In the genomic region with DNA sequence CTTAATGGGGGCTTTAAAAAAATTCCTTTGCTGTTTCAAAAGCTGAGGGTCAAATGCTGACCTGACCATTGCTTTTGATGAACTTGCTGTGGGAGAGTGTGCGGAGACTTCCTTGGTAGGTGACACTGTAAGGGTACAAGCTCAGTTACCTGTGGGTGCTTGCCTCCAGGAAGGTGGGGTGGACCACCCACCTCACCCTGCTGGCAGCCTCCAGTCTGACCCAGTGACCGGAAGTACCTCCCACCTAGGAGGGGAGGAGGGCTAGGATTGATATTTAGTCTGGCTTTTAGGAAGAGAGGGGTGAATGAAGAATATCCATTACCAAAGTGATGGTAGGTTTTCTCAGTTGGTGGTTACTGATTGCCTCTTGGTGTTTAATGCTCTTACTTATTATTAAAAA, we compare ENCODE assay signal across 9 mouse cellular contexts.
DNase-seq lines count a peak whose midpoint lies in the region; ATAC-seq lines count a peak whose summit lies in the region.
"Had no signal": no experiment of that assay in that cellular context is flagged by ENCODE, and none has a peak within 500 bp of the region (broad histone marks: within the 10 kb centered on the region; RNA-seq: fewer than 3 reads in every experiment).

No protein-coding gene starts in this region.

- peak overlapping the region; percentile 85; the same call in 1 of the 2 replicates for H3K27ac ChIP-seq in kidney, embryonic 14.5 days (ENCODE audit: low read depth, low read length)
- H3K27ac ChIP-seq in embryonic facial prominence, embryonic 13.5 days, result no peak overlapping the region
- H3K27ac ChIP-seq in intestine, embryonic 16.5 days (ENCODE audit: low read length), result peak overlapping the region; percentile 59
- H3K27ac ChIP-seq in midbrain, embryonic 16.5 days (ENCODE audit: low read length), result no peak overlapping the region

- H3K4me3 ChIP-seq in kidney, embryonic 14.5 days (ENCODE audit: low read length), result peak overlapping the region; percentile 61
- peak overlapping the region; percentile 68 for H3K4me3 ChIP-seq in embryonic facial prominence, embryonic 13.5 days
- peak overlapping the region; percentile 70 for H3K4me3 ChIP-seq in intestine, embryonic 16.5 days (ENCODE audit: low read length)
- peak overlapping the region; percentile 85 for H3K4me3 ChIP-seq in midbrain, embryonic 16.5 days (ENCODE audit: low read depth, low read length)

- H3K9ac ChIP-seq in kidney, embryonic 14.5 days (ENCODE audit: low read depth, low read length), result peak overlapping the region; percentile 79; the same call in 1 of the 2 replicates
- no peak overlapping the region for H3K9ac ChIP-seq in embryonic facial prominence, embryonic 13.5 days
- peak overlapping the region; percentile 55 for H3K9ac ChIP-seq in intestine, embryonic 16.5 days (ENCODE audit: low read depth, low read length)
- H3K9ac ChIP-seq in midbrain, embryonic 16.5 days (ENCODE audit: low read depth, low read length), result no peak overlapping the region

- peaks cover 13% of the 10 kb centered on the region; the same call in 1 of the 2 replicates for H3K36me3 ChIP-seq in kidney, embryonic 14.5 days (ENCODE audit: control insufficient read depth, insufficient read depth, low read length)
- H3K36me3 ChIP-seq in embryonic facial prominence, embryonic 13.5 days, result peaks cover 12% of the 10 kb centered on the region; the same call in 1 of the 2 replicates
- no peaks in the 10 kb centered on the region for H3K36me3 ChIP-seq in intestine, embryonic 16.5 days (ENCODE audit: control insufficient read depth, insufficient read depth, low read length)
- no peaks in the 10 kb centered on the region for H3K36me3 ChIP-seq in midbrain, embryonic 16.5 days (ENCODE audit: control insufficient read depth, insufficient read depth, low read length)

- ATAC-seq in kidney, embryonic 14.5 days (ENCODE audit: low FRiP score, low TSS enrichment), result no peak
- no peak for ATAC-seq in embryonic facial prominence, embryonic 13.5 days (ENCODE audit: insufficient number of reproducible peaks, insufficient read depth, low FRiP score, low TSS enrichment, low read depth)
- no peak for ATAC-seq in intestine, embryonic 16.5 days
- ATAC-seq in midbrain, embryonic 16.5 days, result no peak
- no peak for ATAC-seq in monocyte, adult 5-6 weeks (replicated peaks; ENCODE audit: insufficient number of reproducible peaks, low FRiP score, low TSS enrichment, poor library complexity, severe bottlenecking)

- peak overlapping the region; percentile 82 for H3K4me2 ChIP-seq in kidney, embryonic 14.5 days (replicated peaks; ENCODE audit: low read depth, low read length)
- peak overlapping the region; percentile 88 for H3K4me2 ChIP-seq in embryonic facial prominence, embryonic 13.5 days
- H3K4me2 ChIP-seq in intestine, embryonic 16.5 days (ENCODE audit: low read depth, low read length), result peak overlapping the region; percentile 89
- H3K4me2 ChIP-seq in midbrain, embryonic 16.5 days (ENCODE audit: low read length), result peak overlapping the region; percentile 74

- no peaks in the 10 kb centered on the region for H3K9me3 ChIP-seq in kidney, embryonic 14.5 days (ENCODE audit: control insufficient read depth, low read length)
- H3K9me3 ChIP-seq in embryonic facial prominence, embryonic 13.5 days, result no peaks in the 10 kb centered on the region
- H3K9me3 ChIP-seq in intestine, embryonic 16.5 days (ENCODE audit: control insufficient read depth, low read length), result no peaks in the 10 kb centered on the region
- H3K9me3 ChIP-seq in midbrain, embryonic 16.5 days (replicated peaks; ENCODE audit: control insufficient read depth, low read length, poor library complexity, severe bottlenecking), result no peaks in the 10 kb centered on the region

- peaks cover 44% of the 10 kb centered on the region for H3K4me1 ChIP-seq in kidney, embryonic 14.5 days (ENCODE audit: control insufficient read depth, insufficient read depth, low read length)
- peaks cover 41% of the 10 kb centered on the region for H3K4me1 ChIP-seq in embryonic facial prominence, embryonic 13.5 days
- H3K4me1 ChIP-seq in intestine, embryonic 16.5 days (ENCODE audit: control insufficient read depth, insufficient read depth, low read length), result peaks cover 34% of the 10 kb centered on the region
- peaks cover 25% of the 10 kb centered on the region for H3K4me1 ChIP-seq in midbrain, embryonic 16.5 days (ENCODE audit: control insufficient read depth, insufficient read depth, low read length)

- 10% methylated on average over 2 of the region's 2 CpGs for WGBS in kidney, embryonic 14.5 days
- WGBS in embryonic facial prominence, embryonic 13.5 days, result 55% methylated on average over 2 of the region's 2 CpGs
- WGBS in intestine, embryonic 16.5 days, result 26% methylated on average over 2 of the region's 2 CpGs
- 55% methylated on average over 2 of the region's 2 CpGs for WGBS in midbrain, embryonic 16.5 days

- DNase-seq in kidney, adult 11 months, result no peak
- no peak for DNase-seq in c-Kit-positive CD71-positive TER-119-positive erythroid progenitor cells, embryonic 14.5 days (ENCODE audit: low spot score)
- DNase-seq in thymus, postnatal 10 days (ENCODE audit: low spot score in 2 of 2), result no peak
- DNase-seq: thymus, adult 18-20 months had no signal

- H3K27me3 ChIP-seq in kidney, embryonic 14.5 days (ENCODE audit: control insufficient read depth, insufficient read depth, low read length), result no peaks in the 10 kb centered on the region
- no peaks in the 10 kb centered on the region for H3K27me3 ChIP-seq in embryonic facial prominence, embryonic 13.5 days
- no peaks in the 10 kb centered on the region for H3K27me3 ChIP-seq in intestine, embryonic 16.5 days (replicated peaks; ENCODE audit: control insufficient read depth, insufficient read depth, low read length)
- no peaks in the 10 kb centered on the region for H3K27me3 ChIP-seq in midbrain, embryonic 16.5 days (ENCODE audit: control insufficient read depth, insufficient read depth, low read depth, low read length)

Comparison
In these comparisons a context has a peak if more than half of its experiments do, and no peak if none do; other contexts are left out.
1. H3K27ac ChIP-seq: peak in kidney, embryonic 14.5 days (single experiment) and intestine, embryonic 16.5 days (single experiment); none in embryonic facial prominence, embryonic 13.5 days (single experiment) and midbrain, embryonic 16.5 days (single experiment).
2. H3K9ac ChIP-seq: peak in kidney, embryonic 14.5 days (single experiment) and intestine, embryonic 16.5 days (single experiment); none in embryonic facial prominence, embryonic 13.5 days (single experiment) and midbrain, embryonic 16.5 days (single experiment).
3. Peak in every context shown above with its lines, with median percentiles within 50 percentile points of each other: H3K4me2 ChIP-seq and H3K4me3 ChIP-seq.